Mouse (Mus musculus): ENCODE measurements at regions not wholly inside any gene's neighbourhood (a gene's known extent, or its start where the extent isn't known, plus 50 kb on each side); places are given as distances from the start of the nearest gene placed in this dataset.
"Not testable (repeated sequence)": the region's sequence is repeated elsewhere in the genome, so short reads cannot be mapped to it uniquely, and the experiment has no call there.

DNA sequence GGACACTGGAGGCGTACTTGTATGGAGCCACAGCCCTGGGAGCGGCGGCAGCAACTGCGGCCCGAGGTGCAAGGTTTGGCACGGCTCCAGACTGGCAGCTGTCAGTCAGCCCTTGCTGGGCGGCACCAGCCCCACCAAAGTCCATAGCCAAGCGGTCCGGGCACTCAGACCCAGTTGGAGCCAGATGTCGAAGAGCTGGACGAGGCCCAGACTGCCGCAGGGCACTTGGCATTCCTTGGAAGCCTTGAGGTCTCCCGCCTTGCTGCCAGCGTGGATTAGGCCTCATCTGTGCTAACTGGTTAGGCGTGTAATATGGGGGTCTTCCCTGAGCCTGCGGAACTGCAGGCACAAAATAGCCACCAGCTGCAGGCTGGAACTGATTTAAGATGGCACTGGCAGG lies 1425.7 kb upstream of the Pcdh20 start:
- TF ChIP-seq CTCF (IDR thresholded peaks at IDR 0.05; ENCODE audit: borderline replicate concordance, extremely low read depth, insufficient read depth, insufficient read length); POLR2A (IDR thresholded peaks at IDR 0.05; ENCODE audit: borderline replicate concordance, extremely low read depth, insufficient read depth, insufficient read length, poor library complexity, severe bottlenecking): not testable (repeated sequence)
